Mouse (Mus musculus) gonadal fat pad, adult 2 months (tissue): ENCODE results near the gene Sox14. TPM values are rescaled to one million over a fixed set of nuclear protein-coding genes. Genes with fewer than 3 reads are reported as not detected.

Experiments used
- DNase-seq: peaks from one replicate; pipeline ENCODE4 v3.0.0-alpha.2; 2012; ENCODE audit warnings: low read depth
- polyA plus RNA-seq: library from polyadenylated mRNA; depleted of rRNA; stranded (reverse); fragments of >200 nt; gene quantifications from 2 replicates; pipeline ENCODE4 v1.2.3, GENCODE M21; 2012; rRNA removed

Sox14 gene
- polyA plus RNA-seq = not detected in 2 replicates

- DNase-seq = no peak
Measured at GRCm38 (mm10) chr9:99875618-99876372, at the start of gene Sox14. Sox14 (minus strand) TSS chr9:99876170.

- no peak for DNase-seq
Measured at GRCm38 (mm10) chr9:99879311-99879710, 3.3 kb upstream of the Sox14 start.

GRCm38 (mm10) chr9:99878588-99878987 lies 2.6 kb upstream of the Sox14 start:
- no peak for DNase-seq

GRCm38 (mm10) chr9:99877056-99877546 lies 1.1 kb upstream of the Sox14 start:
- DNase-seq = no peak

- DNase-seq = no peak
Measured at GRCm38 (mm10) chr9:99876373-99877055, 544 bp upstream of the Sox14 start.

- no peak for DNase-seq
Measured at GRCm38 (mm10) chr9:99874735-99875617, 994 bp downstream of the Sox14 start.

GRCm38 (mm10) chr9:99873721-99874120 lies 2.2 kb downstream of the Sox14 start:
- no peak for DNase-seq

- no peak for DNase-seq
Measured at GRCm38 (mm10) chr9:99873116-99873620, 2.8 kb downstream of the Sox14 start.

GRCm38 (mm10) chr9:99872204-99873115 lies 3.5 kb downstream of the Sox14 start:
- no peak for DNase-seq

GRCm38 (mm10) chr9:99871556-99872203 lies 4.3 kb downstream of the Sox14 start:
- no peak for DNase-seq

GRCm38 (mm10) chr9:99870780-99871555 lies 5.0 kb downstream of the Sox14 start:
- DNase-seq = no peak

- DNase-seq = no peak
Measured at GRCm38 (mm10) chr9:99869936-99870779, 5.8 kb downstream of the Sox14 start.

- DNase-seq = no peak
Measured at GRCm38 (mm10) chr9:99869275-99869674, 6.7 kb downstream of the Sox14 start.

- DNase-seq = no peak
Measured at GRCm38 (mm10) chr9:99868606-99869005, 7.4 kb downstream of the Sox14 start.

GRCm38 (mm10) chr9:99868054-99868453 lies 7.9 kb downstream of the Sox14 start:
- no peak for DNase-seq

GRCm38 (mm10) chr9:99862936-99863335 lies 13.0 kb downstream of the Sox14 start:
- no peak for DNase-seq

GRCm38 (mm10) chr9:99854486-99854885 lies 21.5 kb downstream of the Sox14 start:
- DNase-seq = no peak

- no peak for DNase-seq
Measured at GRCm38 (mm10) chr9:99853356-99853755, 22.6 kb downstream of the Sox14 start.
